In genomic region chr15:98616362-98617175, GRCm38 (mm10) we compare ENCODE assay signal across 1 mouse cellular context.
TF ChIP-seq lines count a peak whose summit lies in the region.

No protein-coding gene starts in this region.

TF ChIP-seq in CH12.LX, 34 proteins besides CTCF, POLR2A, EP300 and RAD21:
- TF ChIP-seq ZNF384 (IDR thresholded peaks at IDR 0.05; ENCODE audit: low read depth, low read length) (no peak), SMC3 (IDR thresholded peaks at IDR 0.05; ENCODE audit: low read depth, low read length) (no peak), ELF1 (IDR thresholded peaks at IDR 0.05; ENCODE audit: low read depth, low read length) (no peak), JUND (conservative IDR thresholded peaks at IDR 0.05; ENCODE audit: low read depth, low read length) (no peak)
TF ChIP-seq in CH12.LX: peak in this region for 0.
